Mouse (Mus musculus) layer of hippocampus, postnatal 25 days (tissue): ENCODE measurements around the gene 4930467E23Rik. TPM values are rescaled to one million over a fixed set of nuclear protein-coding genes. Genes with fewer than 3 reads are reported as not detected.
"Not testable (repeated sequence)": the region's sequence is repeated elsewhere in the genome, so short reads cannot be mapped to it uniquely, and the experiment has no call there.

Experiments used
- DNase-seq, 2 experiments: peaks; one replicate each; pipeline ENCODE4 v3.0.0; 2022; ENCODE audit warnings: mixed read lengths in 2 of 2, low spot score in 1 of 2; ENCODE audit errors: extremely low spot score in 1 of 2
- total RNA-seq, 2 experiments: library from RNA; stranded (reverse); gene quantifications; 2 replicates each; pipeline ENCODE4 v1.2.3; 2021

Gene 4930467E23Rik
- total RNA-seq: 1 to 10 TPM in 1 of 2 experiments, under 1 TPM in 1; 0.49 to 1.5 TPM

DNA sequence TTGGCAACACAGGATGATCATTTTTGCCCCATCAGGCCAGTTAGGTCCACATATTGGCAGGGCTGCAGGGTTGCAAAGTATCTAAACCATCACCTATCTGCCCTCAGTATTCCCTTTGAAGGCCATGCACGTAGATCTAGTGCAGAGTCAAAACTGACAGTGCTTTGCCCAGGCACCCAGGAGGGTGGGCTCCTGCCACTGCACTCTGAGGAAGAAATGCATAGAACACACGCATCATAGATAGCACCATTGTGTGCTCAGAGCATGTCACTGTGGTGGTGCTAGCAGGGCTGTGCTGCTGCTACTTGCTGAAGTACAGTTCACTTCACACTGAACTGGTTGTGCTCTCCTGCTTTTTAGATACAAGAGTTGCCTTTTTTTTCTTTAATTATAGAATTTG lies at the start of gene 4930467E23Rik:
Gene 4930467E23Rik (plus strand): TSS at position 301 of the 400 bp plus-strand sequence.
- not testable (repeated sequence) for DNase-seq

DNA sequence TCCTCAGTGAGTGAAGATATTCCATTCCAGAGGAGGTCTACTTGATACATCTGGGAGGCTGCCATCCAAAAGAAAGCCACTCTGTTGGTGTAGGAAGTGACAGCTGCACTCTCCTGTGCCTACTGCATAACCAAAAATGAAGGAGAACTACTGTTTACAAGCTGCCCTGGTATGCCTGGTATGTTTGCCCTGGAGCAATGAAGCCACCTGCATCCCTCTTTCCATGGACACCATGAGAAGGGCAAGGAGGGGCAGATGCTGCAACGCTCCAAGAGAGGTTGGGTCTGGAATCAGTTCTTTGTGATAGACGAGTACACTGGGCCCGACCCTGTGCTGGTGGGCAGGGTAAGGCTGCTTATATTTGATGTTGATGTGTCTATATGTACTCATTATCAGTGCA lies 47.1 kb upstream of the 4930467E23Rik start:
- not testable (repeated sequence) for DNase-seq

DNA sequence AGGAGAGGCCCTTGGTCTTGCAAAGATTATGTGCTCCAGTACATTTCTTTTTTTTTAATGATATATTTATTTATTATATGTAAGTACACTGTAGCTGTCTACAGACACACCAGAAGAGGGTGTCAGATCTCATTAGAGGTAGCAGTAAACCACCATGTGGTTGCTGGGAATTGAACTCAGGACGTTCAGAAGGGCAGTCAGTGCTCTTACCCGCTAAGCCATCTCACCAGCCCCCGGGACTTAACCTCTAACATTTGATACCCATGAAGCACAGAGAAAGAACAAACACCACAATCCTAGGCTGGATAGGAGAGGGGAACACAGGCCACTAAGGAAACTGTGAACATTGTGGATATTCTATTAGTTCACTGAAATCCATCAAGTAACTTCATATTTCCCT lies 43.9 kb upstream of the 4930467E23Rik start:
- DNase-seq: not testable (repeated sequence)

DNA sequence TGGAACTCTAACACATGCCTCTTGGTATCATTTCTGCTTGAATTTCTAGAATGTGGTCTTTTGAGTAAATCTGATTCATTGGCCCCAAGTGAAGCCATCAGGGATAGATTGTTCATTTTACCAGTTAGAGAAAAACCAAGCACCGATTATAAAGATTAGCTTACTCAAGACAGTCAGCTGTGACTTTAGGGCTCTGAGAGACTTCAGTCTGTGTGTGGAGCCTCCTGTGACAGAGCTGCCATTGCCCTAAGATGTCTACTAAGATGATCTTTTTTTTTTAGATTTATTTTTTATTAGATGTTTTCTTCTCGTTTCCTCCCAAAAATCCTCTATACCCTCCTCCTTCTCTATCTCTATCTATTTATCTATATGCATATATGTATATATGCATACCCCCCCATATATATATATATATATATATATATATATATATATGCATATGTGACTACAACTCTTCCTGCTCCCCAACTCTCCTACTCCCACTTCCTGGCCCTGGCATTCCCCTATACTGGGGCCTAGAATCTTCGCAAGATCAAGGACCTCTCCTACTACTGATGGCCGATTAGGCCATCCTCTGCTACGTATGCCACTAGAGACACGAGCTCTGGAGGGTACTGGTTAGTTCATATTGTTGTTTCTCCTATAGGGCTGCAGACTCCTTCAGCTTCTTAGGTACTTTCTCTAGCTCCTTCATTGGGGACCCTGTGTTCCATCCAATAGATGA lies 40.4 kb upstream of the 4930467E23Rik start:
- DNase-seq: not testable (repeated sequence)

DNA sequence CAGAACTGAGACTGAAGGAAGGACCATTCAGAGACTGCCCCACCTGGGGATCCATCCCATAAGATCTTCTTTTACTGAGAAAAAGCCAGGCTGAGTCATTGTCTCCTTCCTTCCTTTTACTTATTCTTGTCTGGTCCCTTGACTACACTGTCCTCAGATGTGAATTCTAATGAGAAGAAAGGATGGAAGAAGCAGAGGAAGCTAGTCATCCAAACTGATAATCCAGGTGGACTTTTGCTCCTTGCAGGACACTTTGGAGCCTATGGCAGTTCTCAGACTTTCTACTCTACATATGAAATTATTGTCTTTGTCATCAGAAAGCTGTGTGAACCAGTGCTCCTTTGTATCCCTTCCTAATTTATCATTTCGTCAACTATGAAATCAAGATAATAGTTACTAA lies 39.6 kb upstream of the 4930467E23Rik start:
- DNase-seq: not testable (repeated sequence)

DNA sequence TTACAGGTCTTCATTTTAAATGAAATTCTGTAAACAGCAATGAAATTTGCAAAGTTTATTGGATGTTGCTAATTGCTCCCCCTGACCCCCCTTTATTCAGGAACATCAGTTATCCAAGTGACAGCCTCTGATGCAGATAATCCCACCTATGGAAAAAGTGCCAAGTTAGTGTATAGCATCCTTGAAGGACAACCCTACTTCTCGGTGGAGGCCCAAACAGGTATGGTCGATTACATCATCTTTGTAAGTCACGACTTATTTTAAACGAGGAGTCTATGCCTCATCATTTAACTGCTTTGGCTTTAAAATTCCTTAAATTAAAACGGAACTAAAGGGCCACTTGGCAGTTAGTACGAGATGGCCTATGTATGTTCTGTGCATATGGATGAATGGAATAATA lies 38.0 kb upstream of the 4930467E23Rik start:
- not testable (repeated sequence) for DNase-seq

DNA sequence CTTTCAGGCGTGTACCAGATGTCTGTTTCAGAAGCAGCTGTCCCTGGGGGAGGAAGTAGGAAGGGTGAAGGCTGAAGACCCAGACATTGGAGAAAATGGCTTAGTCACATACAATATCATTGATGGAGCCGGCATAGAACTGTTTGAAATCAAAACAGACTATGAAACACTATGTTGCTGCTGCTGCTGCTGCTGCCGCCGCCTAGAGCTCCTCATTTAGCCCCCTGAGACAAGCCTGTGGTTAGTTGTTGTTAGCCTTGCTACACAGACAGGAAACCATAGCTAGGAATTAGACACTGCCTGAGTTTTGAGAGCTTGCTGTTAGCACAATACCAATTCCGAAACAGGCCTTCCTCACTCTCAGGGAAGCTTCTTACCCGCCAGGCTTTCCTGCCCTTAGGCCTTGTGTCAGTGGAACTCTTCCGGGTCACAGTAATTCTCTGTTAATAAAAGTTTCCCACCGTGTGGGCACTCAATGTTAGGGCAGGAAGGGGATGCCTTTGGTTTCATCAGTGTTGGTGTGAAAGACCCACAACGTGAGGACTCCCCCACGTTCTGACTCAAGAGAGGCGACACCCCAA lies 31.8 kb upstream of the 4930467E23Rik start:
- DNase-seq: peak in 1 of 2 experiments; percentile 31

DNA sequence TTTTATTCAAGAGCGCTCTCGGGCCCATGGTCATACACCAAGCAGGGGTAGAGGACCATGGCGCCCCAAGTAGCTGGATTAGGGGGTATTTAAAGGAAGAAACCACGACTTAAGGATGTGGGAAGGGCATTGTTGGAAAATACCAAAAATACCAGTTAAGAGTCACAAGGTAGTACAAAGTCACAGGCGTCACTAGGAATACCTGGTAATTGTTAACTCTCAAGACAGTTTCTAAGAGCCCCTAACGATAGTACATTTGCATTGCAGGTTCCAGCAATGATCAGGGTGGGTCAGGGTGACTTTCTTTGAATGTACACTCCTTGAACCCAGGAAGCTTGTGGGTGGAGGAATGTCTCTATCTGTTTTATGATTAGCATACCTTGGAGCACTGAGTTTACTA lies 31.3 kb upstream of the 4930467E23Rik start:
- not testable (repeated sequence) for DNase-seq

DNA sequence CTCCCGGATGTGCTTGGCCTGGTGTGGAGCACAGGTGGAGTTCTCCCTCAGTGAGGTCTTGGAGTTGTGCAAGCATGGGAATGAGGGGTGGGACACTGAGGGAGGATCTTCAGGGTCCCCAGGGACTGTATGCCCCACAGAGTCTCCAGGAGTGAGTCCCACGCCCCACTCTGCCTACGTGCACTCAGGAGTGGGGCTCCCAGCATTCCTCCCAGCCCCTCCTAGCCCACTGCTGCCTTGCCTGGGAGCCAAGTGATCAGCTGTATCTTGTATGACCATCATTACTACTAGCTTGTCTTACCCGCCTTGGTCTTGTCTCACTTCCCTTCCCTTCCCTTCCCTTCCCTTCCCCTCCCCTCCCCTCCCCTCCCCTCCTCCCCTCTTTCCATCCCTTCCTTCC lies 30.7 kb upstream of the 4930467E23Rik start:
- DNase-seq: peak; percentile 34 to 61

DNA sequence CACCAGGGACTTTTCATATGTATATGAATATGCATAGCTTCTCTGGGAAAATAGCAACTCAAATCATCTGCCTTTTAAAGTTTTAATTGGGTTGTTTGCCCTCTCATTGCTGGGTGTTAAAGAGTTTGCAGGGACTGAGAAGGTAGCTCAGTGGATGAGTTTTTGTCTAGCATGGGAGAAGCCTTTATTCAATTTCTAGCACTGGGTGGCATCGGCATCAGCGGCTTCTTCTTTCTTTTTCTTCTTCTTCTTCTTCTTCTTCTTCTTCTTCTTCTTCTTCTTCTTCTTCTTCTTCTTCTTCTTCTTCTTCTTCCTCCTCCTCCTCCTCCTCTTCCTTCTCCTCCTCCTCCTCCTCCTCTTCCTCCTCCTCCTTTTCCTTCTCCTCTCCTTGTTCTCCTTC lies 28.1 kb upstream of the 4930467E23Rik start:
- DNase-seq: not testable (repeated sequence)

DNA sequence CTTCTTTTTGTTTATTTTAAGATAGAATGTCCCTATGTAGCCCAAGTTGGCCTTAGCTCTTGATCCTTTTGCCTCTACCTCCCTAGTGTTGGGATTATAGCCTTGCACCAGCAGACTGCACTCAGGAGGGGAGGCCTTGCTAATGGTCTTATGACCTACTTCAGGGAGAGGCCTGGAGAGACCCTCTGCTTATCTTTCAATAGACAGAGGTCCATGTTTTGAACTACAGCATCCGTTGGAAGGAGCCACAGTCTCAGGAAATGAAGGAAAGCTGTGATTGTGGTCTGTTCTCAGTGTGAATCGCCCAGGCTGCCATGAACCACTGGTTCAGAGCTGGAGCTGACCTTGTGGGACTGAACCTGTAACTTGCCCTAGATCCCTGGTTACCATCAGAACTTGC lies 27.1 kb upstream of the 4930467E23Rik start:
- not testable (repeated sequence) for DNase-seq

DNA sequence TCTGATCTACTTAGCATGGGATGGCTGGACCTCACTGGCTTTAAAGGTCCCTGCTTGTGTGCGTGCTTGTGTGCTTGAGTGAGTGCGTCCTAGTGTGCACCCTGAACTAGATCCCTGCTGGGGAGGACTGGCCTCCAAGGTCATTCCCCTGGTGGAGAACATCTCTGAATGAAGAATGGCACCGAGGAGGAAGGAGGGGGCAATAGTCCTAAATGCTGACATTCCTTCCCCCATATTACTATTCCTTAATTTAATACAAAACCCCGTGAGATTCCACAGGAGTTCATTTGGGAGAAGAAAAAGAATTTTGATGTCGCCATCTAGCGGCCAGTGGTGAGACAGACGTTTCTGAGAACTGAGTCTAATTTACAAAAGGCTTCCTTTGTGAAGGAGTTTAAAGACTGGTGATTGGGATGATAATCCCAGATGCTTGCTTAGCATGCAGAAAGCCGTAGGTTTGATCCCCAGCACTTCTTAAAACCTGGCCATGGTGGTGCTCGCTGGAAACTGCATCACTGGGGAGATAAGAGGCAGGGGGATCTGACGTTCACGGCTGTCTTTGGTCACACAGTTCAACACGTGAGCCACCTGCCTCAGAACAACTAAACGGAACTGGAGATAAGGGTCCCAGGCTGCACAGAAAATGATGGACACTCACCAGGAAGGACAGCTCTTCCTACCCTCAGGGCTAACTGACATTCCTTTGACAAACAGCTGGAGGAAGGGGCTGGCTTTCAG lies 26.2 kb upstream of the 4930467E23Rik start:
- DNase-seq: peak; percentile 97 to 100

DNA sequence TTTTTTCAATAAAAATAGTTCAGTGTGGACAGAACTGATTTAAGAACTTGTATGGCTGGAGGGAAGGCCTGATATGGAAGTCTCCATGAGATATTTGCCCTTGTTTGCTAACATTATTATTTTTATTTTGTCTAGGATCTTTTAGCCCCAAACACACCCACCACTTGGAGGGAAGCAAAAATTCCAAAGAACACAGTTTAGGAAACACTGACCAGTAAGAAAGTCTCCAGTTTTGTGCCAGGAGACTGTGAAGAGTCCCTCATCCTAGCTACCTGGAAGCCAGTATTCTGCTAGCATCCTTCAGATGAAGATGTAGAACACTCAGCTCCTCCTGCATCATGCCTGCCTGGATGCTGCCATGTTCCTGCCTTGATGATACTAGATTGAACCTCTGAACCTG lies 25.5 kb upstream of the 4930467E23Rik start:
- not testable (repeated sequence) for DNase-seq

DNA sequence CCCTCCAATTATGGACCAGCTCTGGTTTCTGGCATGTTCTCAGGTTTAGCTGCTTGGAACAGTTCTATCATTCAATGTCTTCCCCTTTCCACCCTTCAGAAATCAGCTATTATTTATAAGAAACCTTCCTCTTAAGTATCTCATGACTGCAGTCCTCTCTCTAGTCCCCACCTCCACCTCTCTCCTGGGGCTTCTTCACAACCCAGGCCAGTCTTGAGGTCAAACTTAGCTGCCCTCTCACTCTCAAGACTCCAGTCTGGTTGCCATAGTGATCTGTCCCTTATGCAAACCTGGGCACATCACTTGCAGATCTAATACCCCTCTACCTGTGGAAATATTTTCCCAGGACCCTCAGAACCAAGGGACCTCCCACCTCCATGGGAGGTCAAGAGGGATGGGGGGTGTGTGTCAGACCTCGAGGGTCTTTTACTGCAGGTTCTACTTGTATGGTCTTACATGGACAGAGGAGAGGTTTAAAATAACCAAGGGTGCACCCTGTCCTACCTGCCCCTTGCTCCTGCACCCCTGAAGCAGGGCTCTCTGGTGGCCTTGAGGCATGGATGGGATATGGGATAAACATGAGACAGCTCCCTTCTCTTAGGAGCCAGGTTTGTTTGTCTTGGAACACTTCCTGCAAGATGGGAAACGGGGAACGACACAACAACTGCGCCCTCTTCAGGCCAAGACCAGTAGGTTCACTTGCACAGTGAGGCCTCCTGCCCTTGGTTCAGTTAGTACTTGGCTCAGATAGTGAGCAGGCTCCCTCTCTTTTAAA lies 24.7 kb upstream of the 4930467E23Rik start:
- peak in 1 of 2 experiments; percentile 28 for DNase-seq

DNA sequence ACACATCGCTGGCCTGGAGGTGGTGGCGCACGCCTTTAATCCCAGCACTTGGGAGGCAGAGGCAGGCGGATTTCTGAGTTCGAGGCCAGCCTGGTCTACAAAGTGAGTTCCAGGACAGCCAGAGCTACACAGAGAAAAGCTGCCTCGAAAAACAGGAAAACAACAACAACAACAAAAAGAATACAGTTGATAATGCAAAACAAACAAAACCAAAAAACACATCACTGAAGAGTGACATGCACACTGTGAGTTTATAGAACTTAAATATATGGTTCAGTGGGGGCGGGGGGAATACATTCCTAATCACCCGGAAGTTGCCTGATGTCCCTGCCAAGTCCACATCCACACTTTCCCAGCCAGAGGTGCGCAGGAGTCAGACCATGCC lies 24.2 kb upstream of the 4930467E23Rik start:
- DNase-seq: not testable (repeated sequence)

DNA sequence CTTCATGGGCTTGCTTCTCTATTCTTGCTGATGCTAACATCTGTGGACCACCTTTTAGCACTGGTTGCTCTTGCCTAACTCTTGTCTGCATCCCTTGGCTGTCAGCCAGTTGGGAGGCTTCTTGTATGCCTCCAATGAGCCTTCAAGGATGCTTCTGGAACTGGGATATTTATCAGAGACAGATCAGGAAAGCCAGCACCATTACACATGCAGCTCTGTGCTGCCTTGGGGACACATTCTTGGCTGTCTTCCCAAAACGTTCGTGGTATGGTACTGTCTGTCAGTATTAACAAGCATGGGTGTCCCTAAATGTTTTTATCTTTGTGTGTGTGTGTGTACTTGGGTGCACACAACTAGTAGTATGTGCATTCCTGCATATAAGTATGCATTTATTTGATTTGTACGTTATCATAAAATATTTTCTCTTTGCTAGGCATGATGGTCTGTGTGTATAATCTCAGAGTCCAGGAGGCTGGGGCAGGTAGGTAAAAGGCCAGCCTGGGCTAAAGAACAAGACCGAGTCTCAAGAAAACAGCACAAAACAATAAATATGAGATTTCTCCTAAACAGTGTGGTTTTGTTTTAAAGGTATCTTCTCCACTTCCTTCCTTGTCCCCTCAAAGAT lies 23.2 kb upstream of the 4930467E23Rik start:
- DNase-seq: not testable (repeated sequence)

DNA sequence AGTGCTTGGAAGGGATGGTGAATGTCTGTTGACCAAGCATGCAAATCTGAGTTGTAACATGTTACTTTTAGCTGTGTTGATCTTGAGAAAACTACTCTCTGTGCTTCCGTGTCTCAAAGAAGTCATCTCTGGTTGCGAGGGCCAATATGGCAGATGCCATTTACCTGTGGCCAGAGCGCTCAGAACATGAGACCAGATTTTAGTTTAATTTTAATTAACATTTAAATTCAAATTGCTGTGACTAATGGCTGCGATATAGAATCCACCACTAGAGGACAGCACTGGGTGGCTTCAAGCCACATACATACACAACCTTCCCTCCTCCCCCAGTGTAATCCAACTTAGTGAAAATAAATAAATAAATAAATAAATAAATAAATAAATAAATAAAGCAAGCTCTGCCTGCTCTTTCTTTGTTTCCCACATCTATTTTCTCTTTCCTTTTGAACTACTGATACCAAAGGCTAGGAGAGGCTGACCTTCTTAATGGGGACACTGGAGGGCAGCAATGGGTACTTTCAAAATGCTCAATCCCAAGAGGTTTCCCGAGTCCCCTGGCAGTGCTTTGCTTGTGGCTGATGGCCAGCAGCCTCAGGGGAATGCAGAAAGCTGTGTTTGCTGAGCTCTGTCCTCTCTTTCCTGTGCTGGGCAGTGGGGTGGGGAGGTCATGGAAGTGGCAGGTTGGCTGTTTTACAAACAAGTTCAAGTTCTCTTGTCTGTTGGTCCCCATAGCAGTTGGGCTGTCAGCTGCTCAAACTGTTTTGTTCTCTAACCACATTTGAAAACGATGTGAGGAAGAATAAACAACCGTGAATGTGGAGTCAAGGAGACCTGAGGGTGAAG lies 22.2 kb upstream of the 4930467E23Rik start:
- peak; percentile 90 to 99 for DNase-seq

DNA sequence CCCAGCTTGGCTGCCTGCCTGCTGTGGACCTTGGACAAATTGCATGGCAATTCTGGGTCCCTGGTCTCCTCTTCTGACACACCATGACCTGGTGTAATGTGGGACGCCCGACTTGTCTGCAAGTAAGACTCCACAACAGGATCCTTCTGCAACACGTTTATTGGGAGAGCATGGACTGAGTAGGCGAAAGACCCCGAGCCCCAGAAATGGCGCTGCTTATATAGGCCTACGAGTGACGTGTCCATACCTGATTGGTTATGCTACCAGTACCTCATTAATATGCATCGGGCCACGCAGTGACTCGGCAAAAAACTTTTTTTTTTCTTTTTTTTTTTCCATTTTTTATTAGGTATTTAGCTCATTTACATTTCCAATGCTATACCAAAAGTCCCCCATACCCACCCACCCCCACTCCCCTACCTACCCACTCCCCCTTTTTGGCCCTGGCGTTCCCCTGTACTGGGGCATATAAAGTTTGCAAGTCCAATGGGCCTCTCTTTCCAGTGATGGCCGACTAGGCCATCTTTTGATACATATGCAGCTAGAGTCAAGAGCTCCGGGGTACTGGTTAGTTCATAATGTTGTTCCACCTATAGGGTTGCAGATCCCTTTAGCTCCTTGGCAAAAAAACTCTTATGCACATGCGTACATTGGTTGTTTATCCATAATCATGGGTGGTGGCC lies 21.5 kb upstream of the 4930467E23Rik start:
- not testable (repeated sequence) for DNase-seq

DNA sequence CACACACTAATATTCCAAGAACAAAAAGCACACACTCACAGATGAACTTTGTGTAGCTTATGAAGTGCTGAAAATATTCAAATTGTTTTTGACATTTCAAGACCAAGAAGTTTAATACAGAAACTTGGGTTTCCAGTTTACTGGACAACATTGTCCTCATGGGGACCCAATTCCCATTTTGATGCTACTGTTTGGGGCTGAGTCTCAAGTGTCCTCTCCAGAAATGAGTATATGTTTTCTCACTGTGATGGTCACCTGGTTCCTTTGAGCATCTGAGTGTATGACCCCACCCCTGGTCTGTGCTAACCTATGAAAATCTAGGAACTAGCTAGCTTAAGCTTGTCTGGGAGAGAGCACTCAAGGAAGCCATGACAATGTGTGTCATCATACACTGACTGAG lies 20.4 kb upstream of the 4930467E23Rik start:
- DNase-seq: not testable (repeated sequence)
